Mouse (Mus musculus) spleen, adult 18-20 months (tissue): Measurements from ENCODE around the gene Pdhx.
A peak's percentile ranks its signal among the peaks of the same experiment; 100 is the strongest.

ENCODE experiments used
- DNase-seq, 2 experiments: peaks; one replicate each; pipeline ENCODE4 v3.0.0; 2022; ENCODE audit warnings: mixed read lengths in 2 of 2

Pdhx gene

DNA sequence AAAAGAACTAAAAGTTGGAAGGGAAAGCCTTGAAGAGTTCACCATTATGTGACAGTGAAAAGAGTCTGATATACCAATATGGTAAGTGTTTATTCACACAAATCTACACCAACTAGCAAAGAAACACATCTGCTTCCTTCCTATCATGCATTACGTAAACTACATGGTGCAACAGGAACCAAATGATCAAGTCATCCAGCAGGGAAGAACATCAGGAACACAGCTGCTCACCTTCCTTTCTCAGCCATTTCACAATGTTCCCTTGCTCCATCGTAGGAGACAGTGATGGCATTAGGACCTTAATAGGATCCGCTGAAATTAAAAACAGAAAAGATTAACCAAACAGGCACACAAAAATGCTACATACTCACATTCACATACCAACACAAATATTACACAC lies 15.0 kb downstream of the Pdhx start:
- no peak for DNase-seq

DNA sequence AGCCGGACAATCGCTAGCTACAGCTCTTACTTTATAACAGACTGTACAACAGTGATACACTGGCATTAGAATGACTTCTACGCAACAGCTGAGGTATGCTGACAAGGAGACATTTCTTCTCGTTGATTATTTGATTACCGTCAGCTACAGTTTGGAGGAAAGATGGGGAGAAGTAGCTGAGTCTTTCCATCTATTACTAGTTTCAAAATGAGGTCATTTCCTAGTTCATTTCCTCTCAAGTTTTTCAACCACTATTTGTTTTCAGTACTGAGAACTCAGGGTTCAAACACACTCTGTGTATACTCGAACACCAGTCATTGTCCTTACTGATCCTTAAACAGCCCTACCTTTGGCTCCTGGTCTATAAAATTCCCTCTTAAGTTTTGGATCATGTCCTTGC lies 17.5 kb downstream of the Pdhx start:
- no peak for DNase-seq

DNA sequence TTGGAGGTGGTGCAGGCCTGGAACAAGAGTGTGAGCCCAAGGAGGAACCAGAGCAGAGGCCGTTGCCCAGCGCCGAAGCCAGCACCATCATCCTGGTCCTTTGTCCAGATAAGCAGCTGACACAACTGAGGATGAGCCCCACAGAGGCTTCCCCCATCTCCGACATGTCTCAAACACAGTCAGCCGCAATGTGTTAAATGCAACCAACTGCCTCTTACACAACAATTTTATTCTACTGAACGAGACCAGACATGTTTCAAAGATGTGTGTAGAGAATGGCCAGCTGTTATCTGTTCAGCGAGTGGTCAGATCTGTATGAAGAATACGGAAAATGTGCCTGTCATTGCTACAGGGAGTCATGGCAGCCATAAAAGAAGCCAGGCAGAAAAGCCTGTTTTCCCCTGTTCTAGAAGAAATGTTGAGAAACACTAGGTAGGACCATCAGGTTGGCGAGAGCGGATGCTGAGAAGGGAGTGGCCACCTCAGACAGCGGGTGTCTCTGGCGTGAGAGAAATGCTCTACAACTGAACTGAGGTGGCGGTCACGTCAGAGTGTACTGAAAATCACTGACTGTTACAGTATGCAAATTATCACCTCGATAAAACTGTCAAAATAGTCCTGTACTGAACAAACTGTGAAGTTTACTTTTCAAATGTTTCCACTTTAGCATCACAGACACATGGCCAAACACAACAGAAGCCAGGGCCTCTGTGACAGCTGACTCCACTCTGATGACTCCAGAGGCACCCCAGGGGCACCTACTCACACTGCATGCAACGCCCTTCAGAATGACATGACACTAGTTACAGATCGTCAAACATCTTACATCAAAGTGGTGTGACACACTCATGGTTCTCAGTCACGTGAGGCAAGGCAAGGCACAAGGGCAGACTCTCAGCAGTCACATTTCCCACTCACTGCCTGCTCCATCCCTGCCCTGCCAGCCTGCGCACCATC lies 21.1 kb downstream of the Pdhx start:
- DNase-seq: peak in 1 of 2 experiments; percentile 14

DNA sequence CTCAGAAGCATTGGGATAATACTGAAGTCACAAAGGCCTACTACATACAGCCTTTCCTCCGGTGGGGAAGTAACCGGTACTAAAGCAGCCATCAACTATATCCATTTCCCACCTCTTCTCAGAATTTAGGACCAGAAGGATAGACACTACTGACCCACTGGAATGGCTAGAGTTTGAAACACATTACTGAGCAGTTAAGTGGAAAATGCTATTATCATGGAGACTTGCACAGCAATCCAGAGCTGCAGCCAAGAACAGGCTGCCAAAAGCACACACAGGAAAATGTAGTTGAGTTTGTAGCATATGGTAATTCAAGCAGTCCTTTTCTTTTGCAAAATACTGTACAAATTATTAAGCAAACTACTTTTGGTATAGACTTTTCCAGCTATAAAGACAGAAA lies 28.0 kb downstream of the Pdhx start:
- DNase-seq: no peak

DNA sequence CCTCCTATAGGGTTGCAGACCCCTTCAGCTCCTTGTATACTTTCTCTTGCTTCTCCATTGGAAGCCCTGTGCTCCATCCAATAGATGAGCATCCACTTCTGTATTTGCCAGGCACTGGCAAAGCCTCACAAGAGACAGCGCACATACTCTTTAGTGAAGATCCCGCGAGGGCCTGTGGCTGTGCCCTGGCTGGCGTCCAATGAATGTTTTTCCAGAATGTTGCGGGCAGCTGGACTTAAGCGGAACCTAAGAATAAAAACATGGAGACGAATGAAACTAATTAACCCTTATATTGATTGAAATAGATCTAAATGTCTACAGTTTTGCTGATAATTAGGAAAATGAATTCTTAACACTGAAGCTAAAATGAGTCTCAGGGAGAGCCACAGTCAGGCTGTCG lies 32.4 kb downstream of the Pdhx start:
- DNase-seq: no peak

DNA sequence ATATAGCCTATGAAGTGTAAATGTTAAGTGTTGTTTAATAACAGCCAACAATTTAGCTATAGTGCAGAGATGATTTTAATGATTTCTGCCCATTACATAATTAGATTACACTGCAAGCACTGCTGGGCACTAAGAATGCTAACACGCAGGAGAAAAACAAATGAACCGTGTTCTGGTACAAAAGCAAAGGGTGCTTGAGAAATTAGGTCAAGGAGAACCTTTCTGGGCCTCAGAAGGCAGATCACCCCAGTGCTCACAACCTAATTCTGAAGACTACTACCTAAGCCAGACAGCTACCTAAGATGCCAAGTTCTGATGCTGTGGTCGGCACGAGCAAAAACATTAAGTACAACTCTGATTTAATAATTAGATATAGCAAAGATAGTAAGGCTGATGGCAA lies 35.5 kb downstream of the Pdhx start:
- DNase-seq: no peak

DNA sequence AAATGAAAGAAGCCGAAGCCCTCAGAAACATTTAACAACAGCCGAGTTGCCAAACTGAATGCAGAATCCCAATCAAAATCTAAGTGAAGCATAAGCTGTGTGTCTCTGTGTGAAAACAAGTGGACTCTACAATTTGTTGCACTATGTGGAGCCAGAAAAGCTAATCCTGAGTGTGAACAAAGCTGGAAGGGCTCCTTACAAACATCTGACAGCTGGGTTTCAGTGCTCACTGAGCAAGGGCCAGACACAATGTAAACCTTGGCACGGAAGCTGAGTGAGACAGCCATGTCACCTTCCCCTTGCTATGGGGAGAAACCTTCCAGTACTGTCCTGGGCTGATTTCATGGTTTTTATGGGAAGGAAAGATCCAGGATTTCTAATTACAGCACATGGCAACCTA lies 50.6 kb downstream of the Pdhx start:
- DNase-seq: no peak

DNA sequence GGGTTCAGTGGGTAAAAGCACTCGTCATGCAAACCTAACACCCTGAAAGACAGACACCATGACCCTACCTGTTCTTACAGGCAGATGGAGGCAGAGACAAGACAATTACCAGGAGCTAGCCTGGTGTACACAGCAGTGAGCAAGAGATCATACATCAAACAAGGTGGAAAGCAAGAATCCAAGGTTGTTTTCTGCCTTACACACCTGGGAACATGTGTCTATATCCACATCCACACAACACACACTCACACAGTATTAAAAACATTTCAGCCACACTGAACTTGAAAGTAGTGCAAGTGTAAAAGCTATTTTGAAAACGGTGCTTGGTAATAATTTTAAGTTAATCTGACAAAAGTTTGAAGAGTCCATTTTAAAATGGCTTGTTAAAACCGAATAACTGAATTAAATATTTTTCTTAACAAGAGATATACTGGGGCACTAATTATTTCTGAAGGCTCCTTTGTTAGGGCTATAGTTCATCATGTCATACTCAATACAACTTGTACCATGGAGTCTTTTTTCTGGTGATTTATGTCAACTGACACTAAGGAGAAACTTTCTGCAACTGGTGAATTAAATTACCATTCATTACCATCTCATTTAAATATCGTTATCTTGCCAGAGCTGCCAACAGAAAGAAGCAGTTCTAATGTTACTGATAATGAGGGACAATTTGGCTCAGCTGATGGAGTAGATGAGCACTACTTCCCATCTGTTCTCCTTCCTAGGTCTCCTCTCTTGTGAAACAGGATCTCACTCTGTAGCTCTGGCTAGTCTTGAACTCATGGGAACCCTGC lies 52.9 kb downstream of the Pdhx start:
- DNase-seq: no peak

DNA sequence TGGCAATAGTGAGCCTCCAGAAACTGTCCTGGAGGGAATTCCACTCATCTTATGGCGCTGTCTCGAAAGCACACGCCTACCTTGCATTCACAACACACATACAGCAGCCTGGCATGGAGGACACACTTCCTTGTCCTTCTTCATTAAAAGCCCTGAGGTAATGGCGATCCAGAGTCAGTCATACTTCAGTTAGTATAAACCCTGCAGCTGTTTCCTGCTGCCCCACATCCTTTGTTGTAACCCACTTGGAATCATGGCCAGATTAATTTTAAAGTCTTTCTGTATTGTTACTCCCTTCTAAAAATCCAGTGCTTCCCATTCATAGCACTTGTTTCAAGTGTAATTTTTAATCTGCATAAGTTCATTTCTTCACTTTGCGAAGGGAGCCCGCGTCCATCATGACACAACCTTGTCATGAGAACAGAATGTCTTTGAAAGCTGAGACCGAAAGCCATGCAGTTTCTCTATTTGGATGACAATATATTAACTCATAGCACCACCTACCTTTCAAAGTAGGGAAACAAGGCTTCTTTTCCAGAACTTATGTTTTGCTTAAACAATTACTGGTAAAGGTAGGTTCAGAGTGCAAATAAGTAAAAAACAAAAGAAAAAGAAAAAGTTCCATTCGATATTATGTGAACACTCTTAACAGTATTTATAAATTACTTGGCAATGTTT lies 54.4 kb downstream of the Pdhx start:
- DNase-seq: no peak

DNA sequence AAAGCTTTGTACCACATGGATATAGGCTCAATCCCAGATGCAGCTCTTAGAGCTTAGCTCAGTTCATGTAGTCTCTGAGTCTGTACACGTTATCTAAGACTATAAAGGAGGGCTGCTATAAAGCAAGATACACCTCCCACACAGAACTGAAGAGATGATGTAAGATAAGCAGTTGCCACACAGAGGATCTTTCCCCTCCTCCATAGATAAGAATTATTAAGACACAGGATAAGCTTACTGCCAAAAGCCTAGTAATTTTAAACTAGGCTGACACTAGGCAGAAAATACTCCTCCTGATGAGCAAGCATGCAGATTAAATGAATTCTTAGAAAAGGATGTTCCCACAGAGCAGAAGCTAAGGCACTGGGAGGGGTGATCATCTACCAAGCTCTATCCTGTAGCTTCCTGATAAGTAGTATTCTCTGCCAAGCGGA lies 55.9 kb downstream of the Pdhx start:
- DNase-seq: no peak

DNA sequence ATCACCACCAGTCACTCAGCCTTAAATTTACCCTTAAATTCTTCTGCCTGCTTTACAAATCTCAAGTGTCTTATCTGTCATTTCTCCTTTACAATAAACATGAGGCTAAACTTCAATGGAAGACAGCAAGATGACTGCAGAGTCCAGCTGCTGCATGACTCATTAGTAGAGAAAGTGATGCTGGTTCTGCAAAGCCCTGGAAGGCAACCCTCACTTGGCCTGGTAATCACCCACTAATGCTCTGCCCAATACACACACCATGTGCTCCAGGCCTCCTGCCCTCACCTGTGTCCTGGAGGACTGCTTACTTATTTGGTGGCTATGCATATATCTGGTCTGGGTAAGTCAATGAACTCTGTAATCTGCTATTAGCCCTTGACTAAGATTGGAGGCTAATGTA lies 57.2 kb downstream of the Pdhx start:
- DNase-seq: no peak

DNA sequence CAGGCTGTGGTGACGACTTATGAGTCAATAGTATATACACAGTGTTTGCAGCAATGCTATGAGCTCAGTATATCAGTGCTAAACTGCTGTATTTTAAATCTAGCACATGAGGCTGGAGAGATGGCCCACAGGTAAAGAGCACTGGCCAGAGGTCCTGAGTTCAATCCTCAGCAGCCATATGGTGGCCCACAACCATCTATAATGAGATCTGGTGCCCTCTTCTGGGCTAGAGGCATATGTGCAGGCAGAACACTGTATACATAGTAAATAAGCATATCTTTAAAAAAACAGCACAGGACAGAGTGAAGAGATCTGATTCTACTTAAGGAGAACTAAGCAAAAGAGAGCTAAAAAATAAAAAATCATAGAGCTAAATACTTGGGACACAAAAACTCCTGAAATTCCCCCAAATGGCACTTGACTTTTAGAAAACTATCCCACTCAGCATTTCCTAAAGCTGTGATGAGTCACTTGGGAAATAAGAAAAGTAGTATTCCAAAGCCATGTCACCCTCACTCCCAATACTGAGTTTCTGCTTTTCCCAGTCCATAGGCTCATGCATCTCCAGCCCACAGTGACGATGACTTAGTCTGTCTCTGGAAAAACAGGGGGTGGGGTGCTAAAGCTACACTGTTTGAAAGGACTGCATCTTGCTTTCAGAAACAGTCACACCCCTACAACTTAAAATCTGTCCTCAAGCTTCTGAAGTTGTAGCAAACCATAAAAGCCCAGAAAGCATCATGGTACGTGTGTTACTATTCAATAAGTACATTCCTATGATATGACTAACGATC lies 60.3 kb downstream of the Pdhx start:
- DNase-seq: no peak

DNA sequence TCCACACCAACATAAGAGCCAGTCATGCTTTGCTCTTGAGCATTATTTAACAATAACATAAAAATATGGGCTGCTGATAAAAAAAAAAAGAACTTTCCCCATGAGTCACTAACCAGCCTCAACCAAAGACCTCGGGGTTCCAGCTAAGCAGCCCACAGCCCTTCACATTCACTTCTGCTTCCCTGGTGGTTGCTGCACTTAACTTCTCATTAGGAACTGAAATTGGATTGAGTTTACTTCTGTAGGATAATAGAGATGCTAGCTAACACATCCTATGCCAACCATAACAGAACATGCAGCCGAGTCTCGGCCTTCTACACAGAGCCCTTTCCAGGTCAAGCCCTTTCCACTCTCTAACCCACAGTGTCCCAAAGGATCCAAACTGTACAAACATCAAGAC lies 65.1 kb downstream of the Pdhx start:
- no peak for DNase-seq

DNA sequence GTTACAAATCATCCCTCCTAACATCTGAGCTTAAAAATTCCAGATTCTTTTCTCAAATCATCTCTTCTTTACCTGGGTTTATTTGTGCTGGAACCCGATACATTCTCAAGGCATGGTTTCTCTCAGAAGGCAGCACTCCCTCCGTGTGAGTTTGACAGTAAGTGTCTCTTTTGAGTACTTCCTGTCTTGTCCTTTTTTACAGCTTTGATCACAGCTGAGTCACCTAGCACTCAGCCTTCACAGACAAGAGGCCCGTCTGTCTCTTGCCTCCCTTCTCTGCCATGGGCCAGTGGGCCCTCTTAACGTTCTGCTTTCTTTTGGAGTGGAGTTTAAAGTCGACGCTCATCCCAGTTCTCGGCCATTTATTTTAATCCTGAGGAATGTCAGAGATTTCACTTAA lies 68.7 kb downstream of the Pdhx start:
- no peak for DNase-seq

DNA sequence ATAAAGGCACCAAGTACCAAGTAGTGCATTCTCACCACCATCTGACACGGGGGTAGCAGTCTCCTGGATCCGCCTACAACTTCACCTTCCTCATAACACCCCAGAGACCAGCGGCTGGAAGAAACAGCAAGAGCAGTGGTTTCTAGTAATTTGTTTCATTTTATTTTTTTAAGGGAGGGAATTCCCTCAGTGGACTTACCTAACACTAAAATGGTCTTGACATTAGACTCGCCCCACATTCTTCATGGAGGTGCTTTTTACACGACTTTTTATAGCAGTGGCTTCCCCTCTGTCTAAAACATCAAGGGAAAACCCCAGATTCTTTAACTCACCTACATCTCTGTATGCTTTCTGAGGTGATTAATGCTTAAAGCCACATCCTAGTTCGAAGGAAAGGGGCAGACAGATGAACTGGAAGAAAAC lies 74.1 kb downstream of the Pdhx start:
- no peak for DNase-seq

DNA sequence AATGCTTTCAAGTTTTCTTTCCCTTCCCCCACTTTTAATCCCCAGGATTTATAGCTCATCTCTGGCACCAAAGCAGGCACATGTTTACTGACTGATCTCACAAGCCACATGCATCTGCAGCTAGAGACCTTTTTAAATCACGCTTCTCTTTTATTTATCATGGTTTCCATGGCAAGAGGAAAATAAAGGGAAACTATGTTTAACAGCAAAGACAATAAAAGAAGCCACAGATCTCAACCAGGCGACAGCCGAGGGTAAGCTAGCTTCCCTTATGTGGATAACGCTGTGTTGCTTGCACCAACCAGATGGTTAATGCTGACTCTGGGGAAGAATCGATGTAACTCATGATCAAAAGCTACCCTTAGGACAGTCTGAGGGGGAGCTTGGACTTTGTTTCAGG lies 75.0 kb downstream of the Pdhx start:
- DNase-seq: no peak

DNA sequence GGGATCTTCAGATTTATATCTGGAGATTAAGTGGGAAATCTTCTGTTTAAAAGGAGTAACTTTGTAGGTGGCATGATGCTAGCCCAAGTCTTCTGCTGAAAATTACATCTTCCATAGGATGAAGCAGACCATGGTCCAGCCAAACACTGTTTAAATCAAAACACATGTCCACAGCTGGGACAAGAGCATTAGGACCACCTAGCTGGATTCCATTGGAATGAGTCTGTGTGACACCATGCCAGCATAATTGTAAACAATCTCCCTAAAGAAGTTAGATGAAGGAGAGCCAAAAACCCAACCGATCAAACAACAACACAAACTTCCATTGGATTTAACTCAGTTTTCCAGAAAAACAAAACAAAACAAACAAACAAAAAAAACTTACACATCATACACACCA lies 75.4 kb downstream of the Pdhx start:
- DNase-seq: no peak

DNA sequence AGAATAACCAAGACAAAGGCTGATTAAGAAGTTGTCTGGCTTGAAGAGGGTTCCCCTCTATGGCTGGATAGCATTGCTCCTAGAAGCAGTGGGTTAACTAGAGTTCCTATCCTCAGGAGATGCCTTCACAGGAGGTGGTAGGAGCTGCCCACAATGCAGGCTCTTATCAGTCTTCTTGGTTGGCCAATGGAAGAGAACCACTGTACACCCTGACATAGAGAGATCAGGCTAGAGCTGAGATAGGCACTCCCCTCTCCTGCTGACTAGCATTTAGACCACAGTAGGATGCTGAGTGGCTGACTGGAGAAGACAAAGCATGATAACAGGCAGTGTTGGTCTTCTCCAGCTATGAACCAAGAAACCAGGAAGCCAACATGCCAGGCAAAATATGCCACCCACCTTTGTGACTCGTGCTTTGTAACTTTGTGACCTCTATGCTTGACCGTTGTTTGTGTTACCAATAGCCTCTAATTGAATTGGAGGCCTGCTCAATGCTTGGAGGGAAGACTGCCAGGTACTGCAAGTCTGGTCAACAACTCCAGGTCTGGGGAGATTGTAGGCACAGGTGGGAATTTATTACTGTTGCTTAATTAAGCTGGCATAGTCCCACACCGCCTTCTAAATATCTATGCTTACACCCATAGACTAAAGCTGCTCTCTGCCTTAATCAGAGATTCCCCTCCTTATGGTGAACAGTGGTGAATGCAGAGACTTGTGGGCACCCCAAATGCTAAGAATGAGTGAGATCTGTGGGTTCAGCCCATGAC lies 79.3 kb downstream of the Pdhx start:
- DNase-seq: no peak

DNA sequence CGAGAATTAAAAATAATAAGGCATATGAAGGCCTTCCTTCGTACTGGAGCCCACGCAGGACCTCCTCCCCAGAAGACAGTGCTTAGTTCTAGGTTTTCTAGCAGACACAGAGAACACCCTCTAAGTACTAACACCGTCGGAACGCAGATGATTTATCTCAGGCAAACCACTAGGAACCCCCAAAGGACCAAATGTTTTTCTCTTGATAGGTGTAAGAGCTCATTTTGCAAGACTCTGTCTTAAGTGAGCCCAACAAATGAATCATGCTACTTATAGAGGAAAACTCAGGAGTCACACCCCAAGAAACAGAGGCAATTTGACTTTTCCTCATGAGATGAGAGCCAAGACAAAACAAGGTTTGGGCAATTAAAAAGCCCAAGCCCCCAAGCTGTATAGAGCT lies 80.9 kb downstream of the Pdhx start:
- no peak for DNase-seq

DNA sequence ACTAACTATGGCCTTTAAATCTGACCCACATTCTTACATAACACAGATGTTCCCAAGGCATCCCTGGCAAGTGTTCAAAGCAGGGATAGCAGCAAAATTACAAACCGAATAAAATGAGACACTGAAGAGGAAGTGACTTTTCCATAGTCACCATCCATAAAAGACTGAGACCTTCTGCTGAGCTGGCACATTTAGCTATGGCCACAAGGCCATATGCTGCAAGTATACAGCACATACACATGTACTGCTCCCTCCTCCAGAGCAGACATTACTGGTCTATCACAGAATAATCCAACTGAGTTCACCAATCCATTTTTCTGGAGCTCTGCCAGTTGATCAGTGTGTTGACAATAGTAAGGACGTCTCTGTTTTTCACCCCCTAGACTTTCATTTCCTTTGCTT lies 83.0 kb downstream of the Pdhx start:
- no peak for DNase-seq

DNA sequence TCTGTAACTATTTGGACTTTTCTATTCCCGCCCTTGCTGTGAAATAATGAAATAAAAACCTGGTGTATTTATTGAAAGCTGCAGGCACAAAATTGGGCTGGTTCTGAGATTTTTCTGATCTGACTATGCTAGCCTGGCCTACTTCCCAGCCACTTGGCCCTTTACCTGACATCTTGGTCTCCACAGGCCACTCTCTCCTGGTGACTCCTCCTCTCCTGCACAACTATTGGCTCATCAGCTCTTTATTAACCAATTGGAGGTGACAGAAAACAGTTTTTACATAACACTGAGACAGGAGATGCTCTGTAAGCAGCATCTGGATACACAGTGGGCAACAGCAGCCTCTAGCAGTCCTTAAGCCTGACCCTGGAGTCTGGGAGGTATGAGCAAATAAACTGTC lies 83.9 kb downstream of the Pdhx start:
- no peak for DNase-seq

DNA sequence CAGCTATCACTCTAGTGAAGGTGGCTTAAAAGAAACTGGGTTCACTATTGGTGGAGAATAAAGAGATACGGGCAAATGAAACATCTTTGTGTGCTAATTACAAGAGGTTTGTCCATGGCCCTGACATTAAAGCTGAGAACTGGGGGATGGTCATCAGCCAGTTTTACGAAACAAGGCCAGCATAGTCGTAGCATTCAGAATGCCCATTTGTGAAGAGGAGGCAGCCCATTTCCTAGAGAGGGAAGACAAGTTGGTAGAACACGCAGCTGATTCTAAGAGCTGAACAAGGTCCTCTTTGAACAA lies 85.7 kb downstream of the Pdhx start:
- no peak for DNase-seq
